In the genomic region with DNA sequence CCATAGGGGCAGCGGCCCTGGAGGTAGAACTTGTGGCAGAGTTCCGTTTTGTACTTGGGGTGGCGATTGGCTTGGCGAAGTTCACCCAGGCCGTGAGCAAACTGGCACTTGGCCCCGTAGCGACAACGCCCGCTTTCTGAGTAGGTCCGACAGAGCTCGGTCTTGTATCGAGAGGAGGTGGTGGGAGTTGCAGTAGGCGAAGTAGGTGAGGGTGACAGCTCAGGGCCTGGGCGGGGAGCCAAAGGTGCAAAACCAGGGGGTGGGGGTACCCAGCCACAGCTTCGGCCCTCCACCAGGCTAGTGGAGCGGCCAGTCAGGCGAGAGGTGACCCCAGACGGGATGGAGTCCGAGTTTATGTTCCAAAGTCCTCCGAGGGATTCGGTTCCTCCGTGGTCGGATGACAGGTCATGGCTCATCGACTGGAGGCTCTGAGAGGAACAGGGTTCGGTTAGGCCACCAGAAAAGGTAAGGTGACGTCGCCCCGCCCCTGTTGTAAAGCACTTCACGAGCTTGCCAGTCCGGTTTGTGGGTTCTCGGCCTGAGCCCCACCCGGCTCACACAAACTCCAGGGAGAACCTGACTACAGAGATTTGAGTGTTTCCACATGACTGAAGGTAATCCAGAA, we compare ENCODE assay signal across 8 mouse cellular contexts. TPM values are rescaled to one million over a fixed set of nuclear protein-coding genes. Genes with fewer than 3 reads are reported as not detected.
DNase-seq lines count a peak whose midpoint lies in the region; ATAC-seq and TF ChIP-seq lines count a peak whose summit lies in the region.

No protein-coding gene starts in this region.

- H3K4me1 ChIP-seq in intestine, postnatal 0 days (replicated peaks; ENCODE audit: control insufficient read depth, insufficient read depth, low read length): peaks cover 11% of the 10 kb centered on the region
- H3K4me1 ChIP-seq in lung, adult 2 months (ENCODE audit: control insufficient read depth, insufficient read depth, low read length): peaks cover 19% of the 10 kb centered on the region

- H3K4me3 ChIP-seq in intestine, postnatal 0 days (ENCODE audit: low read depth, low read length): peak overlapping the region; percentile 95
- peak overlapping the region; percentile 98 for H3K4me3 ChIP-seq in lung, adult 2 months (replicated peaks; ENCODE audit: extremely low read depth, low read depth, low read length)

- H3K27ac ChIP-seq in intestine, postnatal 0 days (ENCODE audit: low read depth, low read length): peak overlapping the region; percentile 100

- peak; percentile 86 for DNase-seq in urinary bladder, adult 18-20 months (ENCODE audit: low spot score in 2 of 2)
- DNase-seq in urinary bladder, postnatal 10 days (ENCODE audit: low spot score): no peak
- DNase-seq in gastrocnemius, postnatal 36 days: peak; percentile 58 to 67
- DNase-seq in lung, adult 2 months: peak; percentile 90
- peak; percentile 69 to 73 for DNase-seq in spleen, adult 18-20 months
- no peak for DNase-seq in c-Kit-positive CD71-positive TER-119-positive erythroid progenitor cells, embryonic 14.5 days (ENCODE audit: low spot score)
- no peak for DNase-seq in cerebellum, adult 8-10 months

- no peak for TF ChIP-seq CTCF in intestine, postnatal 0 days (IDR thresholded peaks at IDR 0.05; ENCODE audit: low read depth)
- TF ChIP-seq CTCF in lung, adult 2 months (IDR thresholded peaks at IDR 0.05; ENCODE audit: insufficient read depth, low read length): no peak

- intact Hi-C loops in gastrocnemius, postnatal 36 days (cut with DNase I): no loop called here

- peak overlapping the region; percentile 89 for H3K4me2 ChIP-seq in intestine, postnatal 0 days (replicated peaks; ENCODE audit: low read depth)

- 8% methylated on average over 32 of the region's 32 CpGs for WGBS in intestine, postnatal 0 days
- WGBS in lung, adult 2 months: 1% methylated on average over 32 of the region's 32 CpGs

- peaks cover 12% of the 10 kb centered on the region for H3K36me3 ChIP-seq in intestine, postnatal 0 days (ENCODE audit: control insufficient read depth, insufficient read depth)

- ATAC-seq in intestine, postnatal 0 days: no peak

- peak; percentile 94 for TF ChIP-seq POLR2A in lung, adult 2 months (IDR thresholded peaks at IDR 0.05; ENCODE audit: borderline replicate concordance, extremely low read depth, low read depth, low read length)

- no peaks in the 10 kb centered on the region for H3K27me3 ChIP-seq in intestine, postnatal 0 days (replicated peaks; ENCODE audit: control insufficient read depth, insufficient read depth, low read length)

- no peaks in the 10 kb centered on the region for H3K9me3 ChIP-seq in intestine, postnatal 0 days (ENCODE audit: control insufficient read depth)

- peak overlapping the region; percentile 98 for H3K9ac ChIP-seq in intestine, postnatal 0 days (ENCODE audit: low read depth, low read length)

RNA-seq across cellular contexts. Expression of gene Zfp36, which starts 1.9 kb away (rescaled TPM):
- 10 to 100 TPM in 1 of 2 experiments, 1 to 10 TPM in 1; 6.1 to 20.5 TPM for total RNA-seq in gastrocnemius, postnatal 36 days (2021)
- polyA plus RNA-seq in intestine, postnatal 0 days (2015; fragmentation: Nextera tagmentation; extraction: Ambion mirVana): 57.3 and 61.5 TPM in 2 replicates
- 83.3 and 136 TPM in 2 replicates for polyA plus RNA-seq in lung, adult 2 months (2012; rRNA removed)

RNA-seq across cellular contexts. Expression of gene Plekhg2, which starts 5.8 kb away (rescaled TPM):
- total RNA-seq in gastrocnemius, postnatal 36 days (2021): 1 to 10 TPM; 4.7 to 7.8 TPM
- 10.6 and 11.9 TPM in 2 replicates for polyA plus RNA-seq in intestine, postnatal 0 days (2015; fragmentation: Nextera tagmentation; extraction: Ambion mirVana)
- 37.5 and 40.0 TPM in 2 replicates for polyA plus RNA-seq in lung, adult 2 months (2012; rRNA removed)

RNA-seq across cellular contexts. Expression of gene Med29, which starts 14.3 kb away (rescaled TPM):
- 10 to 100 TPM; 19.1 to 22.1 TPM for total RNA-seq in gastrocnemius, postnatal 36 days (2021)
- polyA plus RNA-seq in intestine, postnatal 0 days (2015; fragmentation: Nextera tagmentation; extraction: Ambion mirVana): 42.7 and 44.2 TPM in 2 replicates
- polyA plus RNA-seq in lung, adult 2 months (2012; rRNA removed): 37.3 and 39.2 TPM in 2 replicates

RNA-seq across cellular contexts. Expression of gene Paf1, which starts 14.6 kb away (rescaled TPM):
- 10 to 100 TPM; 27.0 to 27.6 TPM for total RNA-seq in gastrocnemius, postnatal 36 days (2021)
- polyA plus RNA-seq in intestine, postnatal 0 days (2015; fragmentation: Nextera tagmentation; extraction: Ambion mirVana): 54.6 and 60.6 TPM in 2 replicates
- 81.5 and 103 TPM in 2 replicates for polyA plus RNA-seq in lung, adult 2 months (2012; rRNA removed)

RNA-seq across cellular contexts. Expression of gene Rps16, which starts 27.7 kb away (rescaled TPM):
- total RNA-seq in gastrocnemius, postnatal 36 days (2021): 100 to 1,000 TPM; 298 to 415 TPM
- polyA plus RNA-seq in intestine, postnatal 0 days (2015; fragmentation: Nextera tagmentation; extraction: Ambion mirVana): 695 and 702 TPM in 2 replicates
- 529 and 774 TPM in 2 replicates for polyA plus RNA-seq in lung, adult 2 months (2012; rRNA removed)

Comparison
In these comparisons a context has a peak if more than half of its experiments do, and no peak if none do; other contexts are left out.
1. DNase-seq: peak in urinary bladder, adult 18-20 months (2 of 2), gastrocnemius, postnatal 36 days (2 of 2), lung, adult 2 months (single experiment) and spleen, adult 18-20 months (2 of 2); none in urinary bladder, postnatal 10 days (single experiment), c-Kit-positive CD71-positive TER-119-positive erythroid progenitor cells, embryonic 14.5 days (single experiment) and cerebellum, adult 8-10 months (single experiment).